Mouse (Mus musculus) lung, embryonic 16.5 days (tissue): ENCODE data around the gene Sbno2. TPM values are rescaled to one million over a fixed set of nuclear protein-coding genes. Genes with fewer than 3 reads are reported as not detected.

Experiments
- ATAC-seq: fragments of 200-750 bp; cut with Nextera tagmentation; 2 replicates; pipeline ENCODE4 v1.8.0; 2017; ENCODE audit warnings: low read depth, mild to moderate bottlenecking, moderate library complexity
- H3K27ac ChIP-seq: fragments of 300-500 bp; sonication (generic); 2 replicates; pipeline ENCODE4 v1.5.1; 2014; ENCODE audit warnings: mild to moderate bottlenecking, control low read depth, low read length
- H3K27me3 ChIP-seq: fragments of 300-500 bp; sonication (generic); 2 replicates; pipeline ENCODE4 v1.6.1; 2014; ENCODE audit warnings: low read depth, low read length, mixed read lengths; ENCODE audit not compliant: control insufficient read depth, insufficient read depth
- H3K36me3 ChIP-seq: fragments of 300-500 bp; sonication (generic); 2 replicates; pipeline ENCODE4 v1.6.1; 2014; ENCODE audit warnings: low read length; ENCODE audit not compliant: control insufficient read depth, insufficient read depth
- H3K4me1 ChIP-seq: fragments of 300-500 bp; sonication (generic); replicated peaks from 2 replicates; pipeline ENCODE4 v1.6.1; 2014; ENCODE audit warnings: low read length, mixed read lengths; ENCODE audit not compliant: control insufficient read depth, insufficient read depth
- H3K4me2 ChIP-seq: fragments of 300-500 bp; sonication (generic); 2 replicates; pipeline ENCODE4 v1.6.1; 2014; ENCODE audit warnings: low read depth, low read length, control low read depth
- H3K4me3 ChIP-seq: fragments of 300-500 bp; sonication (generic); 2 replicates; pipeline ENCODE4 v1.5.1; 2014; ENCODE audit warnings: mild to moderate bottlenecking, low read length, control low read depth
- H3K9ac ChIP-seq: fragments of 300-500 bp; sonication (generic); 2 replicates; pipeline ENCODE4 v1.6.1; 2014; ENCODE audit warnings: low read length, control low read depth
- H3K9me3 ChIP-seq: fragments of 300-500 bp; sonication (generic); 2 replicates; pipeline ENCODE4 v1.6.1; 2016; ENCODE audit warnings: low read length; ENCODE audit not compliant: control insufficient read depth
- WGBS: fragments of 180-500 bp; shearing (Covaris S2); extraction: QIAGEN DNeasy Blood & Tissue Kit; methylation state at CpG from one replicate; pipeline ENCODE4 v1.1.7; 2014; 5-methylcytosine and 5-hydroxymethylcytosine counted together
- polyA plus RNA-seq: library from polyadenylated mRNA; unstranded; fragments of >200 nt; fragmentation: Nextera tagmentation; extraction: Ambion mirVana; gene quantifications from 2 replicates; pipeline ENCODE4 v1.2.1, GENCODE M21; 2015

Sbno2 gene
- polyA plus RNA-seq, 1 experiment from 2014 or later: 18.7 TPM

- Histone ChIP-seq H3K9me3 (no peaks in the 10 kb centered on the region), H3K9ac (peak overlapping the region; percentile 93), H3K4me1 (peaks cover 45% of the 10 kb centered on the region), H3K27ac (peak overlapping the region; percentile 86), H3K36me3 (peaks cover 18% of the 10 kb centered on the region), H3K27me3 (peaks cover 13% of the 10 kb centered on the region; the same call in 1 of the 2 replicates), H3K4me3 (peak overlapping the region; percentile 83), H3K4me2 (peak overlapping the region; percentile 96)
- no peak for ATAC-seq
- under 1% methylated on average over 15 of the region's 15 CpGs for WGBS
These were observed 37.2 kb upstream of the Sbno2 start for GRCm38 (mm10) chr10:80142530-80142925.

GRCm38 (mm10) chr10:80141786-80142529, 36.6 kb upstream of the Sbno2 start:
- H3K27me3 ChIP-seq: peaks cover 18% of the 10 kb centered on the region
- H3K27ac ChIP-seq: peak overlapping the region; percentile 86
- peak; percentile 87 for ATAC-seq
- peak overlapping the region; percentile 96 for H3K4me2 ChIP-seq
- no peaks in the 10 kb centered on the region for H3K9me3 ChIP-seq
- peak overlapping the region; percentile 83 for H3K4me3 ChIP-seq
- peaks cover 18% of the 10 kb centered on the region for H3K36me3 ChIP-seq
- peaks cover 44% of the 10 kb centered on the region for H3K4me1 ChIP-seq
- peak overlapping the region; percentile 93 for H3K9ac ChIP-seq
- WGBS: under 1% methylated on average over 43 of the region's 43 CpGs

GRCm38 (mm10) chr10:80141243-80141642, 35.9 kb upstream of the Sbno2 start:
- H3K9ac ChIP-seq: peak overlapping the region; percentile 58
- peaks cover 18% of the 10 kb centered on the region for H3K36me3 ChIP-seq
- ATAC-seq: peak; percentile 71
- peaks cover 41% of the 10 kb centered on the region for H3K4me1 ChIP-seq
- H3K9me3 ChIP-seq: no peaks in the 10 kb centered on the region
- peak overlapping the region; percentile 83 for H3K4me3 ChIP-seq
- H3K27ac ChIP-seq: peak overlapping the region; percentile 78
- peak overlapping the region; percentile 96 for H3K4me2 ChIP-seq
- peaks cover 25% of the 10 kb centered on the region for H3K27me3 ChIP-seq
- 0% methylated on average over 29 of the region's 29 CpGs for WGBS

- no peak for ATAC-seq
- H3K9me3 ChIP-seq: no peaks in the 10 kb centered on the region
- H3K4me2 ChIP-seq: peak within 1 kb of the TSS; percentile 96
- H3K4me1 ChIP-seq: peaks cover 36% of the 10 kb centered on the region
- H3K27ac ChIP-seq: peak within 1 kb of the TSS; percentile 78
- peak within 1 kb of the TSS; percentile 58 for H3K9ac ChIP-seq
- peaks cover 30% of the 10 kb centered on the region for H3K27me3 ChIP-seq
- peaks cover 16% of the 10 kb centered on the region for H3K36me3 ChIP-seq
- WGBS: 61% methylated on average over 10 of the region's 10 CpGs
- H3K4me3 ChIP-seq: peak within 1 kb of the TSS; percentile 83
These were observed 35.3 kb upstream of the Sbno2 start, which contains the start of gene Cbarp for GRCm38 (mm10) chr10:80140666-80141035. Gene Cbarp, minus strand, starts transcription at chr10:80140835.

- Histone ChIP-seq H3K4me2 (no peak overlapping the region), H3K27me3 (peaks cover 34% of the 10 kb centered on the region), H3K4me1 (peaks cover 35% of the 10 kb centered on the region)
These were observed 34.7 kb upstream of the Sbno2 start for GRCm38 (mm10) chr10:80139975-80140665.

GRCm38 (mm10) chr10:80139439-80139775, 34.0 kb upstream of the Sbno2 start:
- Histone ChIP-seq H3K36me3 (peaks cover 9% of the 10 kb centered on the region), H3K27me3 (peaks cover 34% of the 10 kb centered on the region), H3K4me3 (peak overlapping the region; percentile 74), H3K9me3 (no peaks in the 10 kb centered on the region), H3K27ac (peak overlapping the region; percentile 70), H3K4me2 (peak overlapping the region; percentile 100), H3K4me1 (peaks cover 35% of the 10 kb centered on the region), H3K9ac (peak overlapping the region; percentile 79)
- no peak for ATAC-seq
- 0% methylated on average over 10 of the region's 10 CpGs for WGBS

More at GRCm38 (mm10) chr10:80139975-80140665, 34.7 kb upstream of the Sbno2 start:
- H3K4me3 ChIP-seq: no peak overlapping the region
- H3K27ac ChIP-seq: no peak overlapping the region
- H3K9ac ChIP-seq: no peak overlapping the region
- H3K36me3 ChIP-seq: peaks cover 14% of the 10 kb centered on the region
- no peaks in the 10 kb centered on the region for H3K9me3 ChIP-seq
- ATAC-seq: no peak
- WGBS: 73% methylated on average over 11 of the region's 11 CpGs

GRCm38 (mm10) chr10:80138553-80139438, 33.4 kb upstream of the Sbno2 start, which contains the start of gene Atp5d:
Gene Atp5d, plus strand, starts transcription at chr10:80138632.
- Histone ChIP-seq H3K4me3 (peak within 1 kb of the TSS; percentile 74), H3K27ac (peak within 1 kb of the TSS; percentile 75), H3K9ac (peak within 1 kb of the TSS; percentile 79), H3K36me3 (0 out of 2 replicates have a peak, but pooled peaks cover 3% of the 10 kb centered on the region), H3K4me2 (peak within 1 kb of the TSS; percentile 100), H3K27me3 (peaks cover 34% of the 10 kb centered on the region), H3K9me3 (no peaks in the 10 kb centered on the region), H3K4me1 (peaks cover 35% of the 10 kb centered on the region)
- ATAC-seq: peak; percentile 3; the same call in 1 of the 2 replicates
- whole genome bisulfite sequencing: under 1% methylated on average over 46 of the region's 94 CpGs

GRCm38 (mm10) chr10:80137626-80138552, 32.5 kb upstream of the Sbno2 start:
- Histone ChIP-seq H3K27me3 (peaks cover 34% of the 10 kb centered on the region), H3K9me3 (no peaks in the 10 kb centered on the region), H3K27ac (peak overlapping the region; percentile 75), H3K9ac (peak overlapping the region; percentile 79), H3K4me2 (peak overlapping the region; percentile 100), H3K4me1 (peaks cover 38% of the 10 kb centered on the region), H3K36me3 (0 out of 2 replicates have a peak, but pooled peaks cover 3% of the 10 kb centered on the region), H3K4me3 (peak overlapping the region; percentile 74)
- no peak for ATAC-seq
- 2% methylated on average over 21 of the region's 33 CpGs for WGBS
